Mouse (Mus musculus) heart, embryonic 15.5 days (tissue): Measurements from ENCODE around the gene Kif13a. TPM values are rescaled to one million over a fixed set of nuclear protein-coding genes. Genes with fewer than 3 reads are reported as not detected.
A peak's percentile ranks its signal among the peaks of the same experiment; 100 is the strongest.

ENCODE experiments used
- ATAC-seq: fragments of 200-750 bp; cut with Nextera tagmentation; replicated peaks from 2 replicates; pipeline ENCODE4 v1.8.0; 2017; ENCODE audit warnings: low read depth, moderate TSS enrichment; ENCODE audit not compliant: insufficient number of reproducible peaks, insufficient read depth, low FRiP score
- H3K27ac ChIP-seq: fragments of 300-500 bp; sonication (generic); 2 replicates; pipeline ENCODE4 v1.5.1; 2015; ENCODE audit warnings: mild to moderate bottlenecking, inconsistent platforms
- H3K27me3 ChIP-seq: fragments of 300-500 bp; sonication (generic); 2 replicates; pipeline ENCODE4 v1.6.1; 2015; ENCODE audit warnings: inconsistent platforms
- H3K36me3 ChIP-seq: fragments of 300-500 bp; sonication (generic); 2 replicates; pipeline ENCODE4 v1.6.1; 2015; ENCODE audit warnings: mild to moderate bottlenecking, inconsistent platforms
- H3K4me1 ChIP-seq: fragments of 300-500 bp; sonication (generic); replicated peaks from 2 replicates; pipeline ENCODE4 v1.6.1; 2015; ENCODE audit warnings: inconsistent platforms
- H3K4me2 ChIP-seq: fragments of 300-500 bp; sonication (generic); 2 replicates; pipeline ENCODE4 v1.6.1; 2015; ENCODE audit warnings: inconsistent platforms, mild to moderate bottlenecking, moderate library complexity
- H3K4me3 ChIP-seq: fragments of 300-500 bp; sonication (generic); 2 replicates; pipeline ENCODE4 v1.5.1; 2015; ENCODE audit warnings: mild to moderate bottlenecking, inconsistent platforms
- H3K9ac ChIP-seq: fragments of 300-500 bp; sonication (generic); 2 replicates; pipeline ENCODE4 v1.6.1; 2015; ENCODE audit warnings: mild to moderate bottlenecking, inconsistent platforms
- H3K9me3 ChIP-seq: fragments of 300-500 bp; sonication (generic); replicated peaks from 2 replicates; pipeline ENCODE4 v1.6.1; 2016; ENCODE audit warnings: inconsistent platforms
- WGBS: fragments of 180-500 bp; shearing (Covaris S2); methylation state at CpG from one replicate; pipeline ENCODE4 v1.1.7; 2015; ENCODE audit warnings: mixed read lengths; 5-methylcytosine and 5-hydroxymethylcytosine counted together
- polyA plus RNA-seq: library from polyadenylated mRNA; unstranded; fragments of >200 nt; fragmentation: Nextera tagmentation; extraction: Ambion mirVana; gene quantifications from 2 replicates; pipeline ENCODE4 v1.2.1, GENCODE M21; 2015

Kif13a gene
- polyA plus RNA-seq, 1 experiment from 2014 or later, result 45.3 TPM

GRCm38 (mm10) chr13:46810098-46810497, 119.6 kb downstream of the Kif13a start:
- peaks cover 13% of the 10 kb centered on the region for H3K4me1 ChIP-seq
- H3K4me2 ChIP-seq, result no peak overlapping the region
- WGBS, result 84% methylated on average over 12 of the region's 12 CpGs
- ATAC-seq, result no peak
- peaks cover 56% of the 10 kb centered on the region for H3K36me3 ChIP-seq
- no peaks in the 10 kb centered on the region for H3K27me3 ChIP-seq
- no peak overlapping the region for H3K27ac ChIP-seq
- H3K9ac ChIP-seq, result no peak overlapping the region
- H3K9me3 ChIP-seq, result no peaks in the 10 kb centered on the region
- no peak overlapping the region for H3K4me3 ChIP-seq

GRCm38 (mm10) chr13:46807901-46808300, 121.8 kb downstream of the Kif13a start:
- Histone ChIP-seq H3K9me3 (no peaks in the 10 kb centered on the region), H3K27me3 (no peaks in the 10 kb centered on the region), H3K4me1 (peaks cover 10% of the 10 kb centered on the region), H3K4me3 (no peak overlapping the region), H3K4me2 (no peak overlapping the region), H3K9ac (no peak overlapping the region), H3K27ac (no peak overlapping the region), H3K36me3 (peaks cover 44% of the 10 kb centered on the region)
- ATAC-seq, result no peak
- WGBS, result 86% methylated on average over 11 of the region's 11 CpGs

GRCm38 (mm10) chr13:46801196-46801595, 128.5 kb downstream of the Kif13a start:
- no peak overlapping the region for H3K9ac ChIP-seq
- H3K4me2 ChIP-seq, result no peak overlapping the region
- H3K4me1 ChIP-seq, result peaks cover 11% of the 10 kb centered on the region
- H3K36me3 ChIP-seq, result peaks cover 44% of the 10 kb centered on the region
- H3K27me3 ChIP-seq, result no peaks in the 10 kb centered on the region
- no peak for ATAC-seq
- 92% methylated on average over 13 of the region's 13 CpGs for WGBS
- H3K9me3 ChIP-seq, result no peaks in the 10 kb centered on the region
- H3K27ac ChIP-seq, result no peak overlapping the region
- no peak overlapping the region for H3K4me3 ChIP-seq

- WGBS, result 42% methylated on average over 4 of the region's 4 CpGs
These were observed 131.5 kb downstream of the Kif13a start for GRCm38 (mm10) chr13:46798156-46798555.

GRCm38 (mm10) chr13:46796381-46796780, 133.3 kb downstream of the Kif13a start:
- H3K4me1 ChIP-seq, result peaks cover 7% of the 10 kb centered on the region
- H3K9ac ChIP-seq, result no peak overlapping the region
- H3K4me3 ChIP-seq, result no peak overlapping the region
- no peaks in the 10 kb centered on the region for H3K27me3 ChIP-seq
- H3K27ac ChIP-seq, result peak overlapping the region; percentile 58
- WGBS, result 53% methylated on average over 1 of the region's 1 CpGs
- no peaks in the 10 kb centered on the region for H3K9me3 ChIP-seq
- ATAC-seq, result no peak; the same call in 1 of the 2 replicates
- peaks cover 58% of the 10 kb centered on the region for H3K36me3 ChIP-seq
- no peak overlapping the region for H3K4me2 ChIP-seq

More at GRCm38 (mm10) chr13:46798156-46798555, 131.5 kb downstream of the Kif13a start:
- peaks cover 57% of the 10 kb centered on the region for H3K36me3 ChIP-seq
- H3K27ac ChIP-seq, result no peak overlapping the region
- peaks cover 17% of the 10 kb centered on the region for H3K4me1 ChIP-seq
- no peak for ATAC-seq
- no peaks in the 10 kb centered on the region for H3K9me3 ChIP-seq
- H3K9ac ChIP-seq, result no peak overlapping the region
- no peak overlapping the region for H3K4me3 ChIP-seq
- H3K27me3 ChIP-seq, result no peaks in the 10 kb centered on the region
- H3K4me2 ChIP-seq, result no peak overlapping the region

- ATAC-seq, result no peak
- no peak overlapping the region for H3K9ac ChIP-seq
- H3K4me1 ChIP-seq, result peaks cover 7% of the 10 kb centered on the region
- no peak overlapping the region for H3K27ac ChIP-seq
- H3K27me3 ChIP-seq, result no peaks in the 10 kb centered on the region
- no peaks in the 10 kb centered on the region for H3K9me3 ChIP-seq
- 76% methylated on average over 13 of the region's 13 CpGs for WGBS
- H3K4me3 ChIP-seq, result no peak overlapping the region
- no peak overlapping the region for H3K4me2 ChIP-seq
- peaks cover 60% of the 10 kb centered on the region for H3K36me3 ChIP-seq
These were observed 135.8 kb downstream of the Kif13a start for GRCm38 (mm10) chr13:46793824-46794223.

- no peak overlapping the region for H3K4me2 ChIP-seq
- no peaks in the 10 kb centered on the region for H3K27me3 ChIP-seq
- H3K27ac ChIP-seq, result peak overlapping the region; percentile 40
- H3K36me3 ChIP-seq, result peaks cover 76% of the 10 kb centered on the region
- no peaks in the 10 kb centered on the region for H3K9me3 ChIP-seq
- ATAC-seq, result no peak
- no peak overlapping the region for H3K4me3 ChIP-seq
- H3K9ac ChIP-seq, result no peak overlapping the region
- 72% methylated on average over 8 of the region's 8 CpGs for WGBS
- H3K4me1 ChIP-seq, result peaks cover 5% of the 10 kb centered on the region
These were observed 141.2 kb downstream of the Kif13a start for GRCm38 (mm10) chr13:46788452-46788851.

GRCm38 (mm10) chr13:46786836-46787235, 142.8 kb downstream of the Kif13a start:
- no peak overlapping the region for H3K4me3 ChIP-seq
- peaks cover 5% of the 10 kb centered on the region for H3K4me1 ChIP-seq
- ATAC-seq, result no peak
- no peak overlapping the region for H3K9ac ChIP-seq
- no peak overlapping the region for H3K4me2 ChIP-seq
- 70% methylated on average over 2 of the region's 2 CpGs for WGBS
- no peaks in the 10 kb centered on the region for H3K9me3 ChIP-seq
- H3K27me3 ChIP-seq, result no peaks in the 10 kb centered on the region
- H3K27ac ChIP-seq, result no peak overlapping the region
- peaks cover 73% of the 10 kb centered on the region for H3K36me3 ChIP-seq

- H3K27ac ChIP-seq, result no peak overlapping the region
- H3K9ac ChIP-seq, result no peak overlapping the region
- H3K4me3 ChIP-seq, result no peak overlapping the region
- no peaks in the 10 kb centered on the region for H3K27me3 ChIP-seq
- peaks cover 5% of the 10 kb centered on the region for H3K4me1 ChIP-seq
- H3K4me2 ChIP-seq, result no peak overlapping the region
- ATAC-seq, result no peak
- 93% methylated on average over 10 of the region's 10 CpGs for WGBS
- H3K36me3 ChIP-seq, result peaks cover 70% of the 10 kb centered on the region
- H3K9me3 ChIP-seq, result no peaks in the 10 kb centered on the region
These were observed 143.6 kb downstream of the Kif13a start for GRCm38 (mm10) chr13:46786064-46786561.

GRCm38 (mm10) chr13:46780379-46780778, 149.3 kb downstream of the Kif13a start:
- H3K36me3 ChIP-seq, result peaks cover 68% of the 10 kb centered on the region
- 0 out of 2 replicates have a peak, but pooled peaks cover 3% of the 10 kb centered on the region for H3K4me1 ChIP-seq
- no peak overlapping the region for H3K4me3 ChIP-seq
- H3K9me3 ChIP-seq, result no peaks in the 10 kb centered on the region
- H3K4me2 ChIP-seq, result no peak overlapping the region
- no peak for ATAC-seq
- H3K27ac ChIP-seq, result no peak overlapping the region
- H3K9ac ChIP-seq, result no peak overlapping the region
- no peaks in the 10 kb centered on the region for H3K27me3 ChIP-seq
- 80% methylated on average over 11 of the region's 11 CpGs for WGBS

- no peak overlapping the region for H3K27ac ChIP-seq
- H3K4me3 ChIP-seq, result no peak overlapping the region
- no peak overlapping the region for H3K4me2 ChIP-seq
- peaks cover 68% of the 10 kb centered on the region for H3K36me3 ChIP-seq
- no peaks in the 10 kb centered on the region for H3K27me3 ChIP-seq
- no peak for ATAC-seq
- no peaks in the 10 kb centered on the region for H3K9me3 ChIP-seq
- WGBS, result 62% methylated on average over 10 of the region's 10 CpGs
- no peak overlapping the region for H3K9ac ChIP-seq
- 0 out of 2 replicates have a peak, but pooled peaks cover 3% of the 10 kb centered on the region for H3K4me1 ChIP-seq
These were observed 149.8 kb downstream of the Kif13a start for GRCm38 (mm10) chr13:46779831-46780230.

GRCm38 (mm10) chr13:46777461-46777860, 152.2 kb downstream of the Kif13a start:
- H3K9me3 ChIP-seq, result no peaks in the 10 kb centered on the region
- H3K4me2 ChIP-seq, result no peak overlapping the region
- no peaks in the 10 kb centered on the region for H3K27me3 ChIP-seq
- H3K27ac ChIP-seq, result no peak overlapping the region
- H3K36me3 ChIP-seq, result peaks cover 70% of the 10 kb centered on the region
- no peak overlapping the region for H3K9ac ChIP-seq
- no peak for ATAC-seq
- 83% methylated on average over 3 of the region's 3 CpGs for WGBS
- H3K4me1 ChIP-seq, result 0 out of 2 replicates have a peak, but pooled peaks cover 3% of the 10 kb centered on the region
- H3K4me3 ChIP-seq, result no peak overlapping the region
